Mouse (Mus musculus) leukemia stem cell, adult 10-12 weeks (primary cell): ENCODE measurements around the gene Rps5. TPM values are rescaled to one million over a fixed set of nuclear protein-coding genes. Genes with fewer than 3 reads are reported as not detected.

Experiments used
- polyA plus RNA-seq: library from polyadenylated mRNA; stranded (reverse); fragments of >175 nt; gene quantifications from 2 replicates; pipeline ENCODE4 v1.2.3, GENCODE M21; 2012; ENCODE audit warnings: low replicate concordance

The Rps5 gene
- 253 and 1,360 TPM in 2 replicates for polyA plus RNA-seq

DNA sequence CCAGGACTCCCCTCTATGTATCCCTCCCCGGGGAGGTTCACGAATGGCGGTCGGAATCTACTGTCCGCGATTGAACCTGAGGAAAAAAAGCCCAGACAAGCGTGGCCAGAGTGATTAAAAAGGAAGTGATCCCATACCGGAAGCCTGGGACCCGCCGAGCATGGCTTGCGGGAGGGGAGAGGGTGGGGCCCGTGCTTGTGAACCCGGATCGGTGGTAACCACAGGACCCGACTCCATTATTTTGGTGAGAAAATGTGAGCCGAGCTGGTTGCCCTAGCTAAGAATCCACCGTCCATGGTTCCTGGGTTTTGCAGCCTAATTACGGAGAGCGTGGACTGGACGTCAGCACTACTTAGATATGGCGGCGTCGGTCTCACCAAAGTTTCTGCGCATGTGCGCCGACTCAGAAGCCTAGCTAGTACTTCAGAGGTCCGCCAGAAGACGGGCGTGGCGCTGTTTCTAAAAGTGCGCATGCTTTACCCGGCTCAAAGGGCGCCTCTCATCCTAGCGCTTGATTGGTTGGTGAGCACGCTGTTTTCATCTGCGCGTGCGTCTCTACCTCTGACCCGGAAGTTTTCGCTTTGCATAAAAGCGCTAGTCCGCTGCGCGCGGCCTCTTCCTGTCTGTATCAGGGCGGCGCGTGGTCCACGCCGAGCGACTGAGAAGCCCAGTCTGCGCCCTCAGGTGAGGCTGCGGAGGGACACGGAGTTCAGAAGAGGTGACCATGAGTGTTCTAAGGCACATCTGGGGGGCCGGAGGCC, at the start of gene Rps5:
Gene Rps5, plus strand, starts transcription at position 586 of the 761 bp plus-strand sequence.

GRCm38 (mm10) chr7:12880911-12881660, 41.0 kb upstream of the Rps5 start, which contains the start of gene Zfp128:
Zfp128 (plus strand) TSS chr7:12881177.

DNA sequence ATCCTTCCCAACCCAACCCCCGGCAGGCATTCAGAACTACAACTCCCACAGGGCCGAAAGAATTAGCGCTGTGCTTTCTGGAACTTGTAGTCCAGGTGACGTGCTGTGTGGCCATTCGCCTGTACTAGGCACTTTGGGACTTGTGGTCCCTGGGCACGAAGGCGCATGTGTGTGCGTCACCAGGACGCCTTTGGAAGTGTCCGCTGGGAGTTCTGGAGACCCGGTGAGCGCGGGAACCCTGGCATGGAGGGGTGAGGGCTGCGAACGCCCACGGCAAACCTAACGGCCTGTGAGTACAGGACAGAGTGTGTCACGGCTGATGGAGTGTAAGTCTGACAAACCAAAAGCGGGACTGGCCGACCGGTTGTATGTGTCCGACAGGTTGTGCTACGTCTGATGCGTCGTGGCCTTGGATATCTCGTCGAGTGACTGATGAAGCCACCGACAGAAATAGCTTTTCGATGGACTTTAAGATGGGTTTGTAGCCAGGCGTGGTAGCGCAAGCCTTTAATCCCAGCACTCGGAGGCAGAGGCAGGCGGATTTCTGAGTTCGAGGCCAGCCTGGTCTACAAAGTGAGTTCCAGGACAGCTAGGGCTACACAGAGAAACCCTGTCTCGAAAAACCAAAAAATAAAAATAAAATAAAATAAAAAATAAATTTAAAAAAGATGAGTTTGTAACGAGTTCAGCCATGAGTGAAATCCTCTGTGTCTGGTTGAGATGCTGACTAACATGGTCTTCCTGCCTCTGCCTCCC, 24.3 kb upstream of the Rps5 start, which contains the start of gene Zscan22:
Gene Zscan22, plus strand, starts transcription at position 161 of the 756 bp plus-strand sequence.

DNA sequence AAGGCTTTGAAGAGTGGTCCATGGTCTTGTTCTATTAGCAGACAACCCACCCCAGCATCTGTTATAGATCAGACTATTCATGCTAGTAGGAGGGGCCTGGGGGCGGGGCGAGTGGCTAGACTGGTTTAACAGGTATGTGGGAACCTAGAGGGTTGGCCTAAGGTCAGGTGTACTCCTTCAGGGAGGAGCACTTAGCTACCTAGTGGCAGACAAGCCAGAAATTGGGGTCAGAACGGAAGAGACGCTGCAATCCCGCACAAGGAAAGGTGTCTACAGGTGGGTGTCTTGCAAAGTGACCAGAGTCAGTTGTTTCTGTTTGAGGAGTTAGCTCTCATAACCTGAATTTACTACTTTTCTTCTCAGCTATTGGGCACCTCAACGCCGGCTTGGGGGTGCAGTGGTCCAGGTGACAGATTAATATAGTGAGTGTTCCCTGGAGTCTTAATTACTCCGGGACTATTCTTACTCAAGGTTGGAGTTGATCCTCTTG, 5.1 kb downstream of the Rps5 start, which contains the start of gene Rnf225:
Gene Rnf225, plus strand, starts transcription at position 226 of the 490 bp plus-strand sequence.

GRCm38 (mm10) chr7:12965678-12966091, 43.6 kb downstream of the Rps5 start, which contains the start of gene Zfp324:
Zfp324 (plus strand) TSS chr7:12965838.

Other genes with a start within 250 kb of the Rps5 start
- not detected in 2 replicates for gene Vmn2r55, start 237.3 kb upstream of the Rps5 start, polyA plus RNA-seq
- gene Vmn2r56, start 187.3 kb upstream of the Rps5 start, polyA plus RNA-seq: not detected in 2 replicates
- gene Zscan18, start 118.7 kb upstream of the Rps5 start, polyA plus RNA-seq: not detected in 2 replicates
- gene Zfp329, start 103.4 kb upstream of the Rps5 start, polyA plus RNA-seq: 0.12 and 0.32 TPM in 2 replicates
- gene Zfp110, start 87.5 kb upstream of the Rps5 start, polyA plus RNA-seq: 1.0 and 2.1 TPM in 2 replicates
- gene Zfp128, start 41.1 kb upstream of the Rps5 start, polyA plus RNA-seq: 0.27 and 0.66 TPM in 2 replicates
- gene Zscan22, start 24.5 kb upstream of the Rps5 start, polyA plus RNA-seq: 1.0 and 5.7 TPM in 2 replicates
- gene Rnf225, start 5.1 kb downstream of the Rps5 start, polyA plus RNA-seq: 3.4 TPM in 2 replicates
- gene Zfp324, start 43.5 kb downstream of the Rps5 start, polyA plus RNA-seq: 11.5 and 14.8 TPM in 2 replicates
- 6.8 and 12.0 TPM in 2 replicates for gene Zfp446, start 55.6 kb downstream of the Rps5 start, polyA plus RNA-seq
- gene Slc27a5, start 75.9 kb downstream of the Rps5 start, polyA plus RNA-seq: not detected in 2 replicates
- 64.0 and 158 TPM in 2 replicates for gene Trim28, start 76.8 kb downstream of the Rps5 start, polyA plus RNA-seq
- gene Zbtb45, start 87.7 kb downstream of the Rps5 start, polyA plus RNA-seq: 143 and 179 TPM in 2 replicates
- gene Chmp2a, start 112.5 kb downstream of the Rps5 start, polyA plus RNA-seq: 29.9 and 190 TPM in 2 replicates
- 107 and 227 TPM in 2 replicates for gene Ube2m, start 116.0 kb downstream of the Rps5 start, polyA plus RNA-seq
- 2.6 and 3.3 TPM in 2 replicates for gene Mzf1, start 132.5 kb downstream of the Rps5 start, polyA plus RNA-seq
- gene Vmn1r85, start 172.9 kb downstream of the Rps5 start, polyA plus RNA-seq: not detected in 2 replicates
- 0.03 TPM in 1 of 2 replicates, not detected in the other for gene Vmn1r86, start 197.6 kb downstream of the Rps5 start, polyA plus RNA-seq
- not detected in 2 replicates for gene Vmn1r87, start 217.9 kb downstream of the Rps5 start, polyA plus RNA-seq
- gene Vmn1r88, start 237.3 kb downstream of the Rps5 start, polyA plus RNA-seq: not detected in 2 replicates